Mouse (Mus musculus) spleen, postnatal 36 days (tissue): ENCODE data around the gene Alms1.
"Not testable (repeated sequence)": the region's sequence is repeated elsewhere in the genome, so short reads cannot be mapped to it uniquely, and the experiment has no call there.

ENCODE experiments used
- DNase-seq, 2 experiments: peaks; one replicate each; pipeline ENCODE4 v3.0.0; 2022; ENCODE audit warnings: low spot score in 2 of 2, mixed read lengths in 1 of 2

Gene Alms1

GRCm38 (mm10) chr6:85713105-85713504, 125.8 kb downstream of the Alms1 start, which contains the start of gene Nat8f7:
Gene Nat8f7, minus strand, starts transcription at chr6:85713205.
- not testable (repeated sequence) for DNase-seq
